Mouse (Mus musculus) liver (tissue): Measurements from ENCODE around the gene Mphosph9.

ENCODE experiments used
- DNase-seq: peaks from one replicate; pipeline ENCODE4 v3.0.0-alpha.2; 2020; ENCODE audit warnings: mixed read lengths

The Mphosph9 gene

GRCm38 (mm10) chr5:124211669-124212068 lies 116.1 kb downstream of the Mphosph9 start:
- DNase-seq: no peak

- DNase-seq: no peak
Measured at GRCm38 (mm10) chr5:124211234-124211633, 116.5 kb downstream of the Mphosph9 start.

- DNase-seq: no peak
Measured at GRCm38 (mm10) chr5:124210281-124211016, 117.3 kb downstream of the Mphosph9 start.

- peak; percentile 68 for DNase-seq
Measured at GRCm38 (mm10) chr5:124209850-124210249, 117.9 kb downstream of the Mphosph9 start.

GRCm38 (mm10) chr5:124208030-124208429 lies 119.7 kb downstream of the Mphosph9 start:
- no peak for DNase-seq

- DNase-seq: no peak
Measured at GRCm38 (mm10) chr5:124206481-124207038, 121.2 kb downstream of the Mphosph9 start.

GRCm38 (mm10) chr5:124205809-124206380 lies 121.9 kb downstream of the Mphosph9 start:
- no peak for DNase-seq

- DNase-seq: no peak
Measured at GRCm38 (mm10) chr5:124205211-124205610, 122.6 kb downstream of the Mphosph9 start.

GRCm38 (mm10) chr5:124204127-124204794 lies 123.5 kb downstream of the Mphosph9 start:
- DNase-seq: peak; percentile 52

- DNase-seq: no peak
Measured at GRCm38 (mm10) chr5:124203251-124203650, 124.5 kb downstream of the Mphosph9 start.

GRCm38 (mm10) chr5:124202071-124202470 lies 125.7 kb downstream of the Mphosph9 start:
- no peak for DNase-seq

- DNase-seq: no peak
Measured at GRCm38 (mm10) chr5:124201564-124201963, 126.2 kb downstream of the Mphosph9 start.
